Mouse (Mus musculus) cortical plate, adult 2 months (tissue): ENCODE measurements around the gene Mast2.

ENCODE experiments used
- CTCF ChIP-seq: fragments of 200-500 bp; IDR thresholded peaks from 2 replicates; pipeline ENCODE4 v1.5.1; 2011; ENCODE audit warnings: mild to moderate bottlenecking, control low read depth, low read length; ENCODE audit not compliant: insufficient read depth; ENCODE audit errors: extremely low read depth
- POLR2A ChIP-seq: fragments of 200-500 bp; IDR thresholded peaks from 2 replicates; pipeline ENCODE4 v1.6.1; 2011; ENCODE audit warnings: mild to moderate bottlenecking, low read length, control low read depth; ENCODE audit not compliant: insufficient read depth; ENCODE audit errors: extremely low read depth

- TF ChIP-seq POLR2A (no peak), CTCF (no peak)
These were observed 27.9 kb upstream of the Mast2 start for GRCm38 (mm10) chr4:116491886-116492285.
